Mouse (Mus musculus) megakaryocyte, embryonic 14.5 days (primary cell): ENCODE data around the gene Snx32.

ENCODE experiments used
- FLI1 ChIP-seq: IDR thresholded peaks from 2 replicates; pipeline ENCODE4 v1.6.1; 2012; ENCODE audit warnings: low read length, inconsistent platforms, mixed read lengths
- GATA1 ChIP-seq: IDR thresholded peaks from 3 replicates; pipeline ENCODE4 v1.6.1; 2012; ENCODE audit warnings: mixed read lengths, low read length, inconsistent platforms, borderline replicate concordance

- TF ChIP-seq GATA1 (no peak), FLI1 (no peak)
These were observed 815 bp upstream of the Snx32 start for GRCm38 (mm10) chr19:5511074-5511632.
